Mouse (Mus musculus) G1E (cell line): ENCODE results near the gene Slc30a2.

Experiments
- CTCF ChIP-seq: IDR thresholded peaks from 2 replicates; pipeline ENCODE4 v1.5.1; 2012; ENCODE audit warnings: low read depth, low read length, inconsistent platforms, mixed read lengths
- GATA1 ChIP-seq: IDR thresholded peaks from 2 replicates; pipeline ENCODE4 v1.6.1; 2012; ENCODE audit warnings: borderline replicate concordance, low read length, inconsistent platforms, mixed read lengths
- TAL1 ChIP-seq: conservative IDR thresholded peaks from 2 replicates; pipeline ENCODE4 v1.6.1; 2012; ENCODE audit warnings: low read depth, low read length, inconsistent platforms, mixed read lengths

DNA sequence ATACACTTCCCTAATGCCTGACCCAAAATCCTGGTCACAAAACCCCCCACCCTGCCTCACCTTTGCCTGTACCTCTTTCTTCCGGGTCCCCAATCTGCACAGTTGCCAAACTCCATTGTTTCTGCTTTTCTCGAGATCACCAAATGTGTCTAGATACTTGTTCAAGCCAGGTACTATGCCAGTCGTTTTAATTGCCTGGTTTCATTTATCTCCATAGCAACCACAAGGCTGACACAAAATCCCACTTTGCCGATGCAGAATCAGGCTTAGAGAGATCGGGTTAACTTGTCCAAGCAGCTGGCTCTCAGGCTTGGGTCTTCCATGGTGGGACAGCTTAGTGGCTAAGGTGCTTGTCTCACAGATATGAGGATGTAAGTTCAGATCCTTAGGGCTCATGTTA lies 57.2 kb downstream of the Slc30a2 start:
- TF ChIP-seq CTCF (no peak), GATA1 (no peak), TAL1 (no peak)
